Mouse (Mus musculus) liver, embryonic 11.5 days (tissue): ENCODE measurements around the gene Gm7929. TPM values are rescaled to one million over a fixed set of nuclear protein-coding genes. Genes with fewer than 3 reads are reported as not detected.
"Not testable (repeated sequence)": the region's sequence is repeated elsewhere in the genome, so short reads cannot be mapped to it uniquely, and the experiment has no call there.

ENCODE experiments used
- ATAC-seq: fragments of 200-750 bp; cut with Nextera tagmentation; replicated peaks from 2 replicates; pipeline ENCODE4 v1.8.0; 2017; ENCODE audit warnings: moderate number of reproducible peaks, mild to moderate bottlenecking, moderate TSS enrichment, moderate library complexity; ENCODE audit not compliant: low FRiP score
- DNase-seq: peaks from one replicate; pipeline ENCODE4 v3.0.0-alpha.2; 2017; ENCODE audit warnings: low spot score
- H3K27ac ChIP-seq: fragments of 300-500 bp; sonication (generic); 2 replicates; pipeline ENCODE4 v1.5.1; 2014; ENCODE audit warnings: mild to moderate bottlenecking, low read depth, low read length, control low read depth
- H3K27me3 ChIP-seq: fragments of 300-500 bp; sonication (generic); replicated peaks from 2 replicates; pipeline ENCODE4 v1.6.1; 2014; ENCODE audit warnings: low read length, mixed read lengths; ENCODE audit not compliant: control insufficient read depth, insufficient read depth
- H3K36me3 ChIP-seq: fragments of 300-500 bp; sonication (generic); 2 replicates; pipeline ENCODE4 v1.6.1; 2014; ENCODE audit warnings: mild to moderate bottlenecking, low read length, moderate library complexity, mixed read lengths; ENCODE audit not compliant: control insufficient read depth, insufficient read depth
- H3K4me1 ChIP-seq: fragments of 300-500 bp; sonication (generic); replicated peaks from 2 replicates; pipeline ENCODE4 v1.6.1; 2014; ENCODE audit warnings: low read length, mixed read lengths; ENCODE audit not compliant: control insufficient read depth, insufficient read depth
- H3K4me2 ChIP-seq: fragments of 300-500 bp; sonication (generic); 2 replicates; pipeline ENCODE4 v1.6.1; 2014; ENCODE audit warnings: mild to moderate bottlenecking, control low read depth, moderate library complexity
- H3K4me3 ChIP-seq: fragments of 300-500 bp; sonication (generic); 2 replicates; pipeline ENCODE4 v1.5.1; 2014; ENCODE audit warnings: low read depth, low read length, control low read depth
- H3K9ac ChIP-seq: fragments of 300-500 bp; sonication (generic); 2 replicates; pipeline ENCODE4 v1.6.1; 2014; ENCODE audit warnings: low read depth, low read length, control low read depth
- H3K9me3 ChIP-seq: fragments of 300-500 bp; sonication (generic); 2 replicates; pipeline ENCODE4 v1.6.1; 2016; ENCODE audit warnings: low read length, inconsistent platforms, mixed read lengths; ENCODE audit not compliant: control insufficient read depth
- WGBS: fragments of 180-500 bp; shearing (Covaris S2); extraction: QIAGEN DNeasy Blood & Tissue Kit; methylation state at CpG from one replicate; pipeline ENCODE4 v1.1.7; 2014; 5-methylcytosine and 5-hydroxymethylcytosine counted together
- polyA plus RNA-seq: library from polyadenylated mRNA; unstranded; fragments of >200 nt; fragmentation: Nextera tagmentation; extraction: Ambion mirVana; gene quantifications from 2 replicates; pipeline ENCODE4 v1.2.1, GENCODE M21; 2014

Gene Gm7929
- polyA plus RNA-seq: not detected in 2 replicates

DNA sequence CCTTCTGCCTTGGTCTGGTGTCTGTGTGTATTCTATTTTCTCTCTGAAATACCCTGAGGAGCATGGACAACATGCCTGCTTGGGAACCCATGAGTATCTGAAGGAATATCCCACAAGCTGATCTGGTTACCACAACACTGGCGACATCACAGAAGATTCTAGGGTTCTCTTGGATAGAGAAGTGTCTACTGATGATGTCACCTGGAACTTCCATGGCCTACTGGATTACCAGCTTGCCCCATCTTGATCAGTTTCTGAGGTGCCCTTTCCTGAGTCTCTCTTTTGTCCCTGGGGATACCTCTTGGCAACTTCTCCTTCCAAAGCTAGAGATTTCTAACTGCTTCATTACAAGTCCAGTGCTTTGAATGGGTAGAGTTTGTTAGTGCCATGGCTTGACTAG is at the start of gene Gm7929:
Gene Gm7929, minus strand, starts transcription at position 101 of the 400 bp plus-strand sequence.
- not testable (repeated sequence) for H3K27ac ChIP-seq, DNase-seq, H3K9ac ChIP-seq, ATAC-seq, H3K4me3 ChIP-seq, H3K9me3 ChIP-seq, H3K36me3 ChIP-seq, H3K27me3 ChIP-seq, H3K4me1 ChIP-seq, H3K4me2 ChIP-seq
- WGBS: no CpG with 5 or more reads among the region's 1 CpGs

DNA sequence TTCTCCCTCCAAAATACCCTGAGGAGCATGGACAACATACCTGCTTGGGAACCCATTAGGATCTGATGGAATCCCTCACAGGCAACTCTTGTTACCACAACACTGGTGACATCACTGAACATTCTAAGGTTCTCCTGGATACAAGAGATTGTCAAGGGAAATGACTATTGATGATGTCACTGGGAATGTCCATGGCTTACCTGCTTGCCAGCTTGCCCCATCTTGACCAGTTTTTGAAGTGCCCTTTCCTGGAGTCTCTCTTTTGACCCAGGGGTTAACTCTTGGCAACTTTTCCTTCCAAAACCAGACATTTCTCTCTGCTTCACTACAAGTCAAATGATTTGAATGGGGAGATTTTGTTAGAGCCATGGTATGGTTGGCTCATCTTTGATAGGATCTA is 21.9 kb upstream of the Gm7929 start, which contains the start of gene Gm47189:
Gene Gm47189, minus strand, starts transcription at position 101 of the 400 bp plus-strand sequence.
- not testable (repeated sequence) for H3K4me1 ChIP-seq, H3K4me3 ChIP-seq, ATAC-seq, H3K9ac ChIP-seq, H3K27ac ChIP-seq, H3K27me3 ChIP-seq, H3K9me3 ChIP-seq, H3K36me3 ChIP-seq, DNase-seq, H3K4me2 ChIP-seq

DNA sequence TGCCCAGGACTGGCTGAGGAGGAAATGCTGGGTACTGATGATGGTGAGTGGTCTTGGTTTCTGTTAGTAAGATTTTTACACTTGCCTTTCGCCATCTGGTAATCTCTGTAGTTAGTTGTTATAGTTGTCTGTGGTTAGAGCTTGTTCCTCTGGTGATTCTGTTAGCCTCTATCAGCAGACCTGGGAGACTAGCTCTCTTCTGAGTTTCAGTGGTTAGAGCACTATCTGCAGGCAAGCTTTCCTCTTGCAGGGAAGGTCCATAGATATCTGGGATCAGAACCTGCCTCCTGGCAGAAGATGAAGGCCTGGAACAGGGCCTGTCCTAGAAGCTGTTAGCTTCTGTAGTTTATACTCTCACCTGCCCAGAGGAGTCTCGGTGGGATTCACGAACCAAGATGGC is 5.5 kb upstream of the Gm7929 start:
- H3K4me1 ChIP-seq, H3K9me3 ChIP-seq, H3K27me3 ChIP-seq, DNase-seq, H3K36me3 ChIP-seq, H3K9ac ChIP-seq, ATAC-seq, H3K4me2 ChIP-seq, H3K4me3 ChIP-seq, H3K27ac ChIP-seq: not testable (repeated sequence)
- WGBS: 71% methylated on average over 2 of the region's 3 CpGs

DNA sequence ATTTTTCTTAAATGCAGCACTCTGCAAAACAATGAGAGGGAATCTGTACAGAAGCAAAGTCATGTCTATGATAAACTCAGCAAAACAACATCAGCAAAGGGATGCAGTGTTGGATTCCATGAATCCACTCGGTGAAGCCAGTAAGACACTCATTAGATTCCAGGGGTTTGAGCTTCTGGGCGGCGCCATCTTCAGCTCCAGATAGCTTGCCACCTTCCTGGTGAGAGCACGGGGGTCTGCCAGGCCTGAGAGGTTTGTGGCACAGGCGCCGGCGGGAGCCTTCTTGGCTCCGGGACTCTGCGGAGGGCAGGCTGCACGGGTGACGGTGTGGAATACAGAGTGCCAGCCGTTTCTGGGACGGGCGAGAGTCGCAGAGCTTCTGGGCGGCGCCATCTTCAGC is 27.0 kb downstream of the Gm7929 start:
- peak; percentile 15 for DNase-seq
- H3K4me2 ChIP-seq, H3K36me3 ChIP-seq, H3K4me3 ChIP-seq, H3K27me3 ChIP-seq, H3K9me3 ChIP-seq, H3K27ac ChIP-seq, H3K9ac ChIP-seq, ATAC-seq, H3K4me1 ChIP-seq: not testable (repeated sequence)
- 60% methylated on average over 17 of the region's 17 CpGs for WGBS

DNA sequence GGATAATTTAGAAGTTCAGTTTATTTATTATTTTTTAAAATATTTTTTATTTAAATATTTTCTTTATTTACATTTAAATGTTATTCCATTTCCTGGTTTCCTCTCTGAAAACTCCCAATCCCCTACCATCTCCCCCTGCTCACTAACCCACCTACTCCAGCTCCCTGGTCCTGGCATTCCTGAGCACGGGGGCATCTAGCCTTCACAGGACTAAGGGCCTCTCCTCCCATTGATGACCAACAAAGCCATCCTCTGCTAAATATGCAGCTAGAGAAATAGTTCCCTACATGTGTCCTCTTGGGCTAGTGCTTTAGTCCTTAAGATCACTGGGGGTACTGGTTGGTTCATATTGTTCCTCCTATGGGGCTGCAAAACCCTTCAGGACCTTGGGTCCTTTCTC is 33.2 kb downstream of the Gm7929 start:
- not testable (repeated sequence) for H3K4me1 ChIP-seq, H3K9me3 ChIP-seq, H3K27me3 ChIP-seq, H3K27ac ChIP-seq, H3K9ac ChIP-seq, ATAC-seq, H3K36me3 ChIP-seq, H3K4me2 ChIP-seq, H3K4me3 ChIP-seq
- WGBS: 75% methylated on average over 1 of the region's 1 CpGs
- peak; percentile 14 for DNase-seq

DNA sequence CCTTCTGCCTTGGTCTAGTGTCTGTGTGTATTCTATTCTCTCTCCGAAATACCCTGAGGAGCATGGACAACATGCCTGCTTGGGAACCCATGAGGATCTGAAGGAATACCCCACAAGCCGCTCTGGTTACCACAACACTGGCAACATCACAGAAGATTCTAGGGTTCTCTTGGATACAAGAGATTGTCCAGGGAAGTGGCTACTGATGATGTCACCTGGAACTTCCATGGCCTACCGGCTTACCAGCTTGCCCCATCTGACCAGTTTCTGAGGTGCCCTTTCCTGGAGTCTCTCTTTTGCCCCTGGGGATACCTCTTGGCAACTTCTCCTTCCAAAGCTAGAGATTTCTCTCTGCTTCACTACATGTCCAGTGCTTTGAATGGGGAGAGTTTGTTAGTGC is 48.6 kb downstream of the Gm7929 start, which contains the start of gene Gm8068:
Gene Gm8068, minus strand, starts transcription at position 101 of the 400 bp plus-strand sequence.
- not testable (repeated sequence) for H3K9ac ChIP-seq, H3K36me3 ChIP-seq, H3K27ac ChIP-seq, H3K4me2 ChIP-seq, ATAC-seq, DNase-seq, H3K4me3 ChIP-seq, H3K27me3 ChIP-seq, H3K9me3 ChIP-seq, H3K4me1 ChIP-seq
- no CpG with 5 or more reads among the region's 3 CpGs for WGBS

Other genes with a start within 250 kb of the Gm7929 start
- gene Gm7970, start 195.0 kb downstream of the Gm7929 start, polyA plus RNA-seq: not detected in 2 replicates
- gene 1700049E17Rik2, start 177.4 kb downstream of the Gm7929 start, polyA plus RNA-seq: not detected in 2 replicates
- gene Gm3072, start 126.0 kb downstream of the Gm7929 start, polyA plus RNA-seq: not detected in 2 replicates
- not detected in 2 replicates for gene Gm3676, start 104.1 kb downstream of the Gm7929 start, polyA plus RNA-seq
- not detected in 2 replicates for gene Gm8068, start 48.7 kb downstream of the Gm7929 start, polyA plus RNA-seq
- not detected in 2 replicates for gene Gm47189, start 21.8 kb upstream of the Gm7929 start, polyA plus RNA-seq
- not detected in 2 replicates for gene Gm7980, start 156.7 kb upstream of the Gm7929 start, polyA plus RNA-seq
- not detected in 2 replicates for gene 1700049E17Rik1, start 174.3 kb upstream of the Gm7929 start, polyA plus RNA-seq
- not detected in 2 replicates for gene 1700024B05Rik, start 193.4 kb upstream of the Gm7929 start, polyA plus RNA-seq
- gene Gm6401, start 217.3 kb upstream of the Gm7929 start, polyA plus RNA-seq: not detected in 2 replicates
- gene Gm3543, start 232.7 kb upstream of the Gm7929 start, polyA plus RNA-seq: not detected in 2 replicates